Mouse (Mus musculus) forebrain, postnatal 0 days (tissue): ENCODE measurements at regions not wholly inside any gene's neighbourhood (a gene's known extent, or its start where the extent isn't known, plus 50 kb on each side); places are given as distances from the start of the nearest gene placed in this dataset.
A peak's percentile ranks its signal among the peaks of the same experiment; 100 is the strongest.

Source experiments
- ATAC-seq: fragments of 200-750 bp; cut with Nextera tagmentation; 2 replicates; pipeline ENCODE4 v1.8.0; 2017; ENCODE audit warnings: mild to moderate bottlenecking, moderate library complexity
- DNase-seq: peaks from one replicate; pipeline ENCODE4 v3.0.0-alpha.2; 2015
- H3K27ac ChIP-seq: fragments of 300-500 bp; sonication (generic); 2 replicates; pipeline ENCODE4 v1.5.1; 2014; ENCODE audit warnings: low read depth, mild to moderate bottlenecking, antibody characterized with exemption, low read length, moderate library complexity, mixed read lengths
- H3K27me3 ChIP-seq: fragments of 300-500 bp; sonication (generic); 2 replicates; pipeline ENCODE4 v1.6.1; 2014; ENCODE audit warnings: mild to moderate bottlenecking, low read length, mixed read lengths; ENCODE audit not compliant: insufficient read depth
- H3K36me3 ChIP-seq: fragments of 300-500 bp; sonication (generic); 2 replicates; pipeline ENCODE4 v1.6.1; 2014; ENCODE audit warnings: mild to moderate bottlenecking, moderate library complexity; ENCODE audit not compliant: insufficient read depth
- H3K4me1 ChIP-seq: fragments of 300-500 bp; sonication (generic); 2 replicates; pipeline ENCODE4 v1.6.1; 2014; ENCODE audit warnings: antibody characterized with exemption; ENCODE audit not compliant: insufficient read depth
- H3K4me2 ChIP-seq: fragments of 300-500 bp; sonication (generic); 2 replicates; pipeline ENCODE4 v1.6.1; 2014; ENCODE audit warnings: low read depth, mild to moderate bottlenecking, moderate library complexity
- H3K4me3 ChIP-seq: fragments of 300-500 bp; sonication (generic); 2 replicates; pipeline ENCODE4 v1.5.1; 2014; ENCODE audit warnings: low read depth, low read length, mixed read lengths
- H3K9ac ChIP-seq: fragments of 300-500 bp; sonication (generic); 2 replicates; pipeline ENCODE4 v1.6.1; 2014; ENCODE audit warnings: mild to moderate bottlenecking
- H3K9me3 ChIP-seq: fragments of 300-500 bp; sonication (generic); 2 replicates; pipeline ENCODE4 v1.6.1; 2016; ENCODE audit warnings: low read length
- CTCF ChIP-seq: sonication (generic); IDR thresholded peaks from 2 replicates; pipeline ENCODE4 v1.5.1; 2016; ENCODE audit warnings: antibody characterized with exemption, control low read depth, low read depth
- WGBS: fragments of 180-500 bp; shearing (Covaris S2); extraction: QIAGEN DNeasy Blood & Tissue Kit; methylation state at CpG from one replicate; pipeline ENCODE4 v1.1.7; 2014; 5-methylcytosine and 5-hydroxymethylcytosine counted together

DNA sequence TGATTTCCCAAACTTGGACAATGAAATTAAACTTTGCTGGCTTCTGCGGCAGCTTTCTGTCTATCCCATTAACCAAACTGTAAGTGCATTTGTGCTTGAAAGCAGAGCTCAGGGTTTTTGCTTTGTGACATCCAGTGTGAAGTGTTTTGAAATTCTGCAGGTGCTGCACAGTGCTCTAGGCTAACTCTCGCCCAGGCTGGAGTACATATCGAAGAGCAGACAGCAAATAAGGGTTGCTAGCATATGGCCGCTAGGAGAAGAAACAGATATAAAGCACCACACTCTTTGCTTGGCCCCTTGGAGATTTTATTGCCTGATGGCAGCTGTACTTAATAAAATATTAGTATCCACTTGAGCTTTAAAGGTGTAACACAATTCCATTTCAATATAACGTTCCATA is 307.5 kb downstream of the Gm10295 start:
- no peak for DNase-seq
- TF ChIP-seq CTCF: no peak
- Histone ChIP-seq H3K4me2 (no peak overlapping the region), H3K36me3 (no peaks in the 10 kb centered on the region), H3K4me1 (no peaks in the 10 kb centered on the region), H3K9me3 (no peaks in the 10 kb centered on the region), H3K27ac (no peak overlapping the region), H3K9ac (no peak overlapping the region), H3K4me3 (no peak overlapping the region), H3K27me3 (no peaks in the 10 kb centered on the region)
- WGBS: 60% methylated on average over 5 of the region's 5 CpGs
- ATAC-seq: no peak

DNA sequence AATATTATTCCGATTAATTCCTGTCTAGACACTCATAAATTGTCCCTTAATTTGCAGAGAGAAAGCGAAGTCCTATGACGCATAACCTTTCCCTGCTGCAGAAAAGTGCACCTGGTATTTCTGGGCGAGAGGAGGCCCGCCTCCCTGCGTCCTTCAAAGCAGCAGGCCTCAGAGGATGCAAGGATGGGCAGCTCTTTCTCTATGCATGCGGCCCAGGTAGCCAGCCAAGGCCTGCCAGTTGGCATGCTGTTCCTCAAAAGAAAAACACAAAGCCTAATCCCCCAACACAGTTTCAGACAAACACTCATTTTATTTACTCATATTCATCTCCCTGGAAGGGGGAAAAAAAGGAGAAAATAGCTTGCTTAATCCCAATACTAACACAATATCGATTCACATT is 308.2 kb downstream of the Gm10295 start:
- no peak for DNase-seq
- no peak for ATAC-seq
- no peak overlapping the region for H3K4me2 ChIP-seq
- no peak overlapping the region for H3K27ac ChIP-seq
- H3K27me3 ChIP-seq: no peaks in the 10 kb centered on the region
- no peaks in the 10 kb centered on the region for H3K4me1 ChIP-seq
- 52% methylated on average over 8 of the region's 8 CpGs for WGBS
- H3K36me3 ChIP-seq: no peaks in the 10 kb centered on the region
- no peak overlapping the region for H3K4me3 ChIP-seq
- no peak overlapping the region for H3K9ac ChIP-seq
- H3K9me3 ChIP-seq: no peaks in the 10 kb centered on the region
- no peak for TF ChIP-seq CTCF

GRCm38 (mm10) chr7:71041388-71041787 is 309.9 kb downstream of the Gm10295 start:
- no peak overlapping the region for H3K27ac ChIP-seq
- DNase-seq (no peak), ATAC-seq (no peak)
- no peaks in the 10 kb centered on the region for H3K9me3 ChIP-seq
- no peaks in the 10 kb centered on the region for H3K36me3 ChIP-seq
- 59% methylated on average over 3 of the region's 3 CpGs for WGBS
- no peak overlapping the region for H3K9ac ChIP-seq
- no peaks in the 10 kb centered on the region for H3K4me1 ChIP-seq
- TF ChIP-seq CTCF: no peak
- no peaks in the 10 kb centered on the region for H3K27me3 ChIP-seq
- H3K4me2 ChIP-seq: no peak overlapping the region
- H3K4me3 ChIP-seq: no peak overlapping the region

- no peak for ATAC-seq
- Histone ChIP-seq H3K27me3 (no peaks in the 10 kb centered on the region), H3K4me3 (no peak overlapping the region), H3K4me2 (no peak overlapping the region), H3K4me1 (no peaks in the 10 kb centered on the region), H3K9me3 (no peaks in the 10 kb centered on the region), H3K36me3 (no peaks in the 10 kb centered on the region), H3K27ac (no peak overlapping the region), H3K9ac (no peak overlapping the region)
- no peak for TF ChIP-seq CTCF
- no peak for DNase-seq
- WGBS: 67% methylated on average over 3 of the region's 3 CpGs
Observed at GRCm38 (mm10) chr7:71040846-71041245, 310.4 kb downstream of the Gm10295 start.

DNA sequence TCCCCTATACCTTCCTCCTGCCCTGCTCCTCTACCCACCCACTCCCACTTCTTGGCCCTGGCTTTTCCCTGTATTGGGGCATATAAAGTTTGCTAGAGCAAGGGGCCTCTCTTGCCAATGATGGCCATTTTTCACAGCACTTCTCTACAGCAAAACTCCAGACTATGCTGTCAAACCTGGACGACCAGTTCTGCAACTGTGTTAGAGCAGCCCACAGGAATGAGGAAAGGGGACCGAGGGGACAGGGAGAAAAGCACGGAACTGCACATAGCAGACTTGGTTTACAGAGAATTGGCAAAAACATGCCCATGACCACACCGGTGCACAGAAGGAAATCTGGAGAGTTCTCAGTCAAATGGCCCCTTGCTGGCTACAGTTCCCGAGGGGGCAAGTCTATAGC is 312.7 kb downstream of the Gm10295 start:
- Histone ChIP-seq H3K4me3 (no peak overlapping the region), H3K9me3 (no peaks in the 10 kb centered on the region), H3K9ac (no peak overlapping the region), H3K27me3 (no peaks in the 10 kb centered on the region), H3K4me1 (no peaks in the 10 kb centered on the region), H3K36me3 (no peaks in the 10 kb centered on the region), H3K27ac (no peak overlapping the region), H3K4me2 (no peak overlapping the region)
- 88% methylated on average over 5 of the region's 5 CpGs for WGBS
- TF ChIP-seq CTCF: no peak
- DNase-seq (no peak), ATAC-seq (no peak)

DNA sequence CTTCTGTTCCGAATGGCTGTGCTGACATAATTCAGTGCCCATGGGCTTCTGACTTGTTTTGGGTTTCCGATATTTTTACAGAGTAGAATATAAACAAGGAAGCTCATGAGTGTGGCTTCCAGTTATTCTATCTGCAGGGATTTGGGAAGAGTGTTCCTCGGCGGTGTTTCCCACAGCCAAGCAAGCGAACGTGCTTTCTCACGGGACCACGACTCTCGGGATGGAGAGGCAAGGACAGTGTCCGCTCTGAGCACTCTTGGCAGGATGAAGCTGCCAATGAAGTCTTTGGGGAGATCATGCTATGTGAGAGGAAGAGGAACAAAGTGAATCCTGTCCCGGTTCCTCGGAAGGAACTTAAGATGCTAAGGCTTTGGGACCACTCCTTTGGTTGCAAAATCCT is 318.2 kb downstream of the Gm10295 start:
- H3K36me3 ChIP-seq: no peaks in the 10 kb centered on the region
- no peak overlapping the region for H3K4me2 ChIP-seq
- no peaks in the 10 kb centered on the region for H3K27me3 ChIP-seq
- no peak overlapping the region for H3K9ac ChIP-seq
- no peak overlapping the region for H3K27ac ChIP-seq
- 85% methylated on average over 12 of the region's 12 CpGs for WGBS
- H3K4me1 ChIP-seq: no peaks in the 10 kb centered on the region
- no peak overlapping the region for H3K4me3 ChIP-seq
- no peaks in the 10 kb centered on the region for H3K9me3 ChIP-seq
- DNase-seq (no peak), ATAC-seq (no peak)
- no peak for TF ChIP-seq CTCF

- no peak for ATAC-seq
Observed at GRCm38 (mm10) chr7:71023946-71024610, 327.2 kb downstream of the Gm10295 start.

More at GRCm38 (mm10) chr7:71023946-71024610, 327.2 kb downstream of the Gm10295 start:
- 18% methylated on average over 9 of the region's 9 CpGs for WGBS
- H3K4me2 ChIP-seq: peak overlapping the region; percentile 51
- no peak overlapping the region for H3K27ac ChIP-seq
- H3K4me1 ChIP-seq: no peaks in the 10 kb centered on the region
- TF ChIP-seq CTCF: no peak
- DNase-seq: no peak
- no peaks in the 10 kb centered on the region for H3K27me3 ChIP-seq
- H3K9me3 ChIP-seq: peaks cover 4% of the 10 kb centered on the region; the same call in 1 of the 2 replicates
- H3K36me3 ChIP-seq: no peaks in the 10 kb centered on the region
- peak overlapping the region; percentile 26 for H3K4me3 ChIP-seq
- H3K9ac ChIP-seq: peak overlapping the region; percentile 35
